Mouse (Mus musculus) CD4-positive naive resting alpha-beta T cell, adult 76 days (primary cell): Measurements from ENCODE around the gene Sbk2. TPM values are rescaled to one million over a fixed set of nuclear protein-coding genes. Genes with fewer than 3 reads are reported as not detected.

Experiments used
- total RNA-seq: library from RNA; stranded (reverse); gene quantifications from one replicate; pipeline ENCODE4 v1.2.4, GENCODE M21; 2023

Gene Sbk2
- total RNA-seq, result 0.23 TPM

DNA sequence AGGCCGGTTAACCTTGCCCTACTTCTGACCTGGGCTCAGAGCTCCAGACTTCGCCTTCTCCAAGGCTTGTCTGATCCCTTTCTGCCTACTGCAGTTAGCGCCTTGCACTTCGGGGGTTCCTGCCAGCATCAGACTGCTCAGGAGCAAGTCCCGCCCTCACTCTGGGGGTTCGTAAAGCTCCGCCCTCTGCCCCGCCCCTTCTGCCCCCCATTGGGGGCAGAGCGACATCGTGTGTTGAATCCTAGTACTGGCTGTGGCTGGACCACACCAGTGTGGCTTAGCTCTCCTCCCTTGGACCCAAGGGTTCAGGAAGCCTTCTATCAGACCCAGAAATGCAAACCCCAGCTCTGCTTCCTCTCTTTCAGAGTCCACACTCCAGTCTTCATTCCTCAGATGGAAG lies at the start of gene Sbk2:
Gene Sbk2, minus strand, starts transcription at position 135 of the 400 bp plus-strand sequence.

DNA sequence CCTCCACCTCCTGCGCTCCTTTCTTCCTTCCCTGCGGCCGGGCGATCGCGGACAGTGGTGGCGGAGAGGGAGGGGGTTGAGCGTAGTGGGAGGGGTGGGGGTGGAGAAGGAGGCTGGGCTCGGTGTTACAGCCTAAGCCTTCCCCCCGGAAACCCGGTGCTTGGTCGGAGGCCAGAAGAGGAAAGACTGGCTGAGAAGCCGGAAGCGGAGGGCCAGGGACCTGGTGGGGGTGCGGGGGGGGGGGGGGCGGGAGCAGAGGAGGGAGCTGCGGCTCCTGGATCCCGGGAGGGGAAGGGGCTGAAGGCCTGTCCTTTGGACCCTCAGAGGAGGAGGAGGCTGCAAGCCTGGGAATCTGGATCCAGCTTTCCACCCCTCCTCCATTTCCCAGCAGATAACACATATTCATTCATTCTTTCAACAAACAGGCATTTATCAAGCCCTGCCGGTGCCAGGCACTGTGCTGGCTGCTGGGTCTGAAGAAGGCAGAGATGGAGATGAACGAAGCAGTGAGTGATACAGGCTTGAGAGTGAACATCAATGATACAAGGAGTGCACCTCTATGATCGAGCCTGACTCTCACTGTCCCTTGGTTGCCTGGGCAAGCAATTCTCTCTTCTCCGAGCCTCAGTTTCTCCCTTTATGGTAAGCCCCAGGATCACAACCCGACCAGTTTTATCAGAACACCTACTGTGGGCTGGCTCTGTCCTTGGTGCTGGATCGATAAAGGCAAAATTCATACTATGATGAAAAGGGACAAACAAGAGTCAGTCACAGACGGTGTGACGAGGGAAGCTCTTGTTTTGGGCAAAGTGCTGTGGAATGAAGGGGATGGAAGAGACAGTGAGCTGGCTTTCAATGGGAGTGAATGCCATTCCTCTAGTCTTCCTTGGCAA lies 32.0 kb upstream of the Sbk2 start, which contains the start of gene Zfp579:
Gene Zfp579, minus strand, starts transcription at position 156 of the 893 bp plus-strand sequence.

DNA sequence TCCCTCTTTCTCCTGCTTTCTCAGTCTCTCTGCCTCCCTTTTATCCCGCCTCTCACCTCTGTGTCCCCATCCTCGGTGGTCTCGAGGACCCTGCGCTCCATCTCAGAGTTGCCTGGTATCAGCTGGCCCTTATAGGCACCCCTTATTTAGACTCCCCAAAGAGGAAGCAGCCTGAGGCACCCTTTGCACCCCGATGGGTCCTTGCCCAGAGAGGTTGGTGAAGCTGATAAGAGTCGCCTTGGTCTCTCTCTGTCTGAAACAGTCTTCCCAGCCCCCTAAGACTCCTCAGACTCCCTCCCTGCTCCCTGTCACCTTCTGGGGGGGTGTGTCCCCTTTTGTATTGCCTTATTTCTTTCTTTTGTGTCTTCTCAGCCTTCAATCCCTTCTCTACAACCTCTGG lies 6.9 kb upstream of the Sbk2 start, which contains the start of gene Sbk3:
Gene Sbk3, minus strand, starts transcription at position 101 of the 400 bp plus-strand sequence.

DNA sequence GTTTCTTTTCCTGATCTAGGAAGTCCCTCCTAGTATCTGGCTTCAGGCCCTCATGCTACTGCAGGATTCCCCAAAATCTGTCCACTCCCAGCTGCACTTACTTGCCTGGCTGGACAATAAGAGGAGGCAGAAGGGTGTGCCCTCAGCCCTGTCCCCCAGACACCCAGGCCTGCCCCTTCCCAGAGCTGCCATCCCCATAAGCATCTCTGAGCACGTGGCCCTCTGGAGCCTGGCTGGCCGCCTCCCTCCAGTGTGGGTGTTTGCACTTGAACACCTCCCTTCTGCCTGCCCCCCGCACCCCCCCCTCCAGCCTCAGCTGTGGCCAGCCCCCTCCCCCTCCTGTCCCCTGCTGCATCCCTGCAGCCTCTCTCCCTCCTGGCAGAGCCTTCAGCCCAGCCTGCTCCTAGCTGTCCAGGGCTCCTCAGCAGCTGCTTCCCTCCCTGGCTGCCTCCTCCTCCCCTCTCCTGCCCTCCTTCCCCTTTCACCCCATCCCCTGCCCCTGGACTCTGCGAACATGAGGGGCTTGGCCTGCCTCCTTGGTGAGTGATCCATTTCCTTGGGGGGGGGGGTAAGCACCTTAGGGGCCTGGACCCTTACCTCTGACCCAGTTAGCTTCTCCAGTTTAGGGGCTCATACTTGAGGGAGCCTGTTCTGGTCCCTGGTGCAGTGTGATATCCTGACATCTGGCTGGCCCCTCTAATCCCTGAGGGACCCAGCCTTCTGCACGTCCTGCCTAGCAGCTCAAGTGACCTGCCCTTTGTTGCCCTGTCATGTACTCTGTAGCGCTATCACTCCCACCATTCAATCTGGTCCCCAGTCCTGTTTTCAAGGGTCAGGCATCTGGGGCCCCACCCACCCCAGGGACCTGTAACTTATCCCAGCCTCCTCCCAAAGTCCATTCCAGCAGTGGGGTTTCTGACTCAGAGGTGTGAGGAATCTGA lies 38.5 kb downstream of the Sbk2 start, which contains the start of gene Ssc5d:
Gene Ssc5d, plus strand, starts transcription at position 345 of the 941 bp plus-strand sequence.

DNA sequence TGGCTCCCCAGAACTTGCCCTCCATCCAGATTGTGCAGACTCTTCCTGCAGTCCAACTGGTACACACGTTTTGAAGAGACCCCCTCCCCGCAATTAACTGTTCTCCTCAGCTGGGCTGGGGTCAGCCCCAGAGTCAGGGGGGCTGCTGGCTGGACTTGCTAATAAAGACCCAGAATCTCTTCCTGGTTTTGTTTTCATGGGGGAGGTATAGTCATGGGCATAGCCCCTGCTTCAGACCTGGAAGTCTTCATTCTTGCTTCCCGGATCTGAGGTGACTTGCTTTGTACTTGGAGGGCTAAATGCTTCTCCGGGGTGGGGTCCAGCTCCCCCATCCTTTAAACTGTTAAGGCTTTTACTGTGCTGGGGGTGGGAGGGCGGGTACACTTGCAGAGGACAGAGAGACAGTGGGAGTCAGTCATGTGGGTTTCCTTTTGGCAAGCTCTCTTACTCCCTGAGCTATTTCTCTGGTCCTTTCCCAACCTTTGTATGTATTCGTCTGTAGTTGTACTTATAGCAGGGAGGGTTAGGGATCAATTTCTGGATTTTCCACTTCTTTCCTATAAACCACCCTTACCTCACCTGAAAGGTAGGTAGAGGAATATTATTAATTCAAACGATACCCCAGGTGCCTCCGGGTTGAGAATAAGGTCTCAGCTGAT lies 42.3 kb downstream of the Sbk2 start, which contains the start of gene Nat14:
Gene Nat14, plus strand, starts transcription at position 205 of the 659 bp plus-strand sequence.

DNA sequence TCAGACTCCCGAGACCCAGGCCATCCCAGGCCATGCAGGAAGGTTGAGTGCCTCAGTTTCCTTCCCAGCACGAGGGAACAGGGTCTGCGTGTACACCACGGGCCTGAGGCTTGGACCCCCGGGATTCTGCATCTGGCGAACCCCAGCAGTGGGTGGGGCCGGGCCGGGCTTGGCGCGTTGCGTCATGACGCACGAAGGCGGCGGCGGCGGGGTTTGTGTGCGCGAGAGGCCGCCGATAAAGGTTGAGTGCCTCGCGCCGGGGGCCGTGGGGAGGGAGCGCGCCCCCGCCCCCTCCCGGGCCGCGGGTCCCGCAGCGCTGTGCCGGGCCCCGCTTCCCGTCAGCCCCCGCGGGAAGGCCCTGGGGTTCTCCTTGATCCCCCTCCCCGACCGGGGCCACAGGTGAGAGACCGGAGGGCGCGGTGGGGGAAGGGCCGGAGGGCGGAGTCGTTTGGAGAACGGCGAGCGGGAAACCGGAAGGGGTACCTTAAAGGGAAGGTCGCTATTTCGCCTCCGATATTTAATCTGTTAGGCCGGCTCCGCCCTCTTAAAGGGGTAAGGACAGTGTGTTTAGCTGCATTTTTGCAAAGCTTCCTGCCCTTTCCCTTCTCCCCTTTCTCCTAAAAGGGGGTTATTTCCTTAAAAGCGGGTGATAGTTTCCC lies 49.1 kb downstream of the Sbk2 start, which contains the start of gene Zfp628:
Gene Zfp628, plus strand, starts transcription at position 211 of the 659 bp plus-strand sequence.

DNA sequence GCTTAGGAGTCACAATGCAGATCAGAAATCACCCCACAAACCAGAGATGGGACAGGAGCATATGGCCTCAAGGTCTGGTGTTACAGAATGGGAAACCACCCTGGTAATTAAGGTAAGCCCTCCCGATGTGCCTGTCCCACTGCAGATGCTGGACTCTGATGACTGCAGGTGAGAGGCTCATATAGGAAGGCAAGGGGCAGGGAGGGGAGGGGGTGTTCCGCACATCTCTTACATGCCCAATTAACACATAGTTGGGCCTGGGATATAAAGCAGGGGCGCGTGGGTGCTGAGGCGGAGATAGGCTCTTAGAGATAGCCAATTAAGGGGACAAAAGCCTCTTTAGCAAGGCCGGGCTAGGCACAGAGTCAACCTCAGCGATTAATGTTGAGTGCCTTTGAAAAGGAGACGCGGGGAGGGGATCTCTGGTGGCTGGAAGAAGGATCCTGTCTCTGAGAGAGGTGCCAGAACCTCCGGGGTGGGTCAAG lies 57.7 kb downstream of the Sbk2 start, which contains the start of gene Gm36210:
Gene Gm36210, minus strand, starts transcription at position 51 of the 485 bp plus-strand sequence.

Other genes with a start within 250 kb of the Sbk2 start
- gene Tmem150b, start 239.2 kb downstream of the Sbk2 start, total RNA-seq, result 0.76 TPM
- gene Kmt5c, start 224.3 kb downstream of the Sbk2 start, total RNA-seq, result 61.4 TPM
- 1.9 TPM for gene Cox6b2, start 211.3 kb downstream of the Sbk2 start, total RNA-seq
- gene Fam71e2, start 193.1 kb downstream of the Sbk2 start, total RNA-seq, result not detected
- not detected for gene Il11, start 181.5 kb downstream of the Sbk2 start, total RNA-seq
- not detected for gene Tmem190, start 181.5 kb downstream of the Sbk2 start, total RNA-seq
- gene Tmem238, start 174.8 kb downstream of the Sbk2 start, total RNA-seq, result 1.7 TPM
- 1,948 TPM for gene Rpl28, start 171.5 kb downstream of the Sbk2 start, total RNA-seq
- 177 TPM for gene Ube2s, start 151.8 kb downstream of the Sbk2 start, total RNA-seq
- gene Shisa7, start 119.7 kb downstream of the Sbk2 start, total RNA-seq, result 0.44 TPM
- gene Isoc2b, start 94.1 kb downstream of the Sbk2 start, total RNA-seq, result 5.8 TPM
- gene Isoc2a, start 87.3 kb downstream of the Sbk2 start, total RNA-seq, result 9.6 TPM
- not detected for gene Gm36210, start 57.9 kb downstream of the Sbk2 start, total RNA-seq
- 42.6 TPM for gene Zfp628, start 49.2 kb downstream of the Sbk2 start, total RNA-seq
- 12.2 TPM for gene Nat14, start 42.4 kb downstream of the Sbk2 start, total RNA-seq
- 0.38 TPM for gene Ssc5d, start 38.6 kb downstream of the Sbk2 start, total RNA-seq
- gene Sbk3, start 6.8 kb upstream of the Sbk2 start, total RNA-seq, result not detected
- gene Zfp579, start 31.8 kb upstream of the Sbk2 start, total RNA-seq, result 28.5 TPM
- gene Zfp524, start 50.0 kb upstream of the Sbk2 start, total RNA-seq, result 10.3 TPM
- 59.9 TPM for gene Fiz1, start 50.3 kb upstream of the Sbk2 start, total RNA-seq
- gene Gm44973, start 51.1 kb upstream of the Sbk2 start, total RNA-seq, result not detected
- 59.4 TPM for gene Zfp865, start 56.0 kb upstream of the Sbk2 start, total RNA-seq
- gene Ccdc106, start 56.1 kb upstream of the Sbk2 start, total RNA-seq, result 0.23 TPM
- gene 4632433K11Rik, start 69.7 kb upstream of the Sbk2 start, total RNA-seq, result 1.7 TPM
- gene Zfp784, start 74.0 kb upstream of the Sbk2 start, total RNA-seq, result 7.5 TPM
- gene Zfp580, start 87.1 kb upstream of the Sbk2 start, total RNA-seq, result 2.5 TPM
- gene U2af2, start 97.7 kb upstream of the Sbk2 start, total RNA-seq, result 436 TPM
- 114 TPM for gene Epn1, start 115.8 kb upstream of the Sbk2 start, total RNA-seq
- gene Rfpl4, start 152.5 kb upstream of the Sbk2 start, total RNA-seq, result not detected
- gene Rasl2-9, start 161.5 kb upstream of the Sbk2 start, total RNA-seq, result not detected
- not detected for gene Vmn1r55, start 185.3 kb upstream of the Sbk2 start, total RNA-seq
- gene Vmn1r56, start 232.3 kb upstream of the Sbk2 start, total RNA-seq, result not detected